Mouse (Mus musculus): Measurements from ENCODE around the gene Gm13275.
"Not testable (repeated sequence)": the region's sequence is repeated elsewhere in the genome, so short reads cannot be mapped to it uniquely, and the experiment has no call there.

Gene Gm13275

GRCm38 (mm10) chr4:88793936-88794675, at the start of gene Gm13275:
TSS of gene Gm13275 (plus strand) at chr4:88794487.
- peak; percentile 75 to 100 for DNase-seq (ENCODE audit: low spot score in 2 of 2)

- DNase-seq (ENCODE audit: low spot score in 2 of 2), result no peak
Observed at GRCm38 (mm10) chr4:88749926-88750325, 44.4 kb upstream of the Gm13275 start.

GRCm38 (mm10) chr4:88754818-88755340, 39.4 kb upstream of the Gm13275 start, which contains the start of gene Gm13271:
TSS of gene Gm13271 (plus strand) at chr4:88754868.
- DNase-seq (ENCODE audit: low spot score in 2 of 2), result peak; percentile 74 to 91

GRCm38 (mm10) chr4:88756581-88757513, 37.4 kb upstream of the Gm13275 start:
- DNase-seq (ENCODE audit: low spot score in 2 of 2), result peak in 1 of 2 experiments; percentile 47

GRCm38 (mm10) chr4:88757628-88758031, 36.7 kb upstream of the Gm13275 start:
- peak; percentile 87 to 100 for DNase-seq (ENCODE audit: low spot score in 2 of 2)

GRCm38 (mm10) chr4:88758751-88759150, 35.5 kb upstream of the Gm13275 start:
- not testable (repeated sequence) for DNase-seq (ENCODE audit: low spot score in 2 of 2)

- not testable (repeated sequence) for DNase-seq (ENCODE audit: low spot score in 2 of 2)
Observed at GRCm38 (mm10) chr4:88759610-88760268, 34.5 kb upstream of the Gm13275 start, which contains the start of gene Gm13283. TSS of gene Gm13283 (plus strand) at chr4:88760119.

GRCm38 (mm10) chr4:88760431-88760830, 33.9 kb upstream of the Gm13275 start:
- peak; percentile 47 to 69 for DNase-seq (ENCODE audit: low spot score in 2 of 2)

GRCm38 (mm10) chr4:88761776-88762175, 32.5 kb upstream of the Gm13275 start:
- DNase-seq (ENCODE audit: low spot score in 2 of 2), result peak; percentile 71 to 75

- not testable (repeated sequence) for DNase-seq (ENCODE audit: low spot score in 2 of 2)
Observed at GRCm38 (mm10) chr4:88762341-88762740, 31.9 kb upstream of the Gm13275 start.

GRCm38 (mm10) chr4:88763384-88764018, 30.8 kb upstream of the Gm13275 start:
- peak in 1 of 2 experiments; percentile 52 for DNase-seq (ENCODE audit: low spot score in 2 of 2)

GRCm38 (mm10) chr4:88773534-88773933, 20.8 kb upstream of the Gm13275 start, which contains the start of gene Gm13290:
TSS of gene Gm13290 (plus strand) at chr4:88773834.
- DNase-seq (ENCODE audit: low spot score in 2 of 2), result not testable (repeated sequence)

GRCm38 (mm10) chr4:88776622-88777021, 17.7 kb upstream of the Gm13275 start, which contains the start of gene Gm13289:
TSS of gene Gm13289 (plus strand) at chr4:88776922.
- not testable (repeated sequence) for DNase-seq (ENCODE audit: low spot score in 2 of 2)

GRCm38 (mm10) chr4:88779550-88779949, 14.7 kb upstream of the Gm13275 start, which contains the start of gene Gm13272:
TSS of gene Gm13272 (plus strand) at chr4:88779850.
- not testable (repeated sequence) for DNase-seq (ENCODE audit: low spot score in 2 of 2)

GRCm38 (mm10) chr4:88780320-88780719, 14.0 kb upstream of the Gm13275 start:
- DNase-seq (ENCODE audit: low spot score in 2 of 2), result not testable (repeated sequence)

- not testable (repeated sequence) for DNase-seq (ENCODE audit: low spot score in 2 of 2)
Observed at GRCm38 (mm10) chr4:88781831-88782230, 12.5 kb upstream of the Gm13275 start, which contains the start of gene Ifnz. TSS of gene Ifnz (plus strand) at chr4:88782131.

- DNase-seq (ENCODE audit: low spot score in 2 of 2), result not testable (repeated sequence)
Observed at GRCm38 (mm10) chr4:88782335-88782734, 12.0 kb upstream of the Gm13275 start.

- DNase-seq (ENCODE audit: low spot score in 2 of 2), result not testable (repeated sequence)
Observed at GRCm38 (mm10) chr4:88785409-88785808, 8.9 kb upstream of the Gm13275 start, which contains the start of gene Gm13276. TSS of gene Gm13276 (plus strand) at chr4:88785709.

GRCm38 (mm10) chr4:88788402-88788801, 5.9 kb upstream of the Gm13275 start, which contains the start of gene Gm13277:
TSS of gene Gm13277 (plus strand) at chr4:88788632.
- DNase-seq (ENCODE audit: low spot score in 2 of 2), result peak in 1 of 2 experiments; percentile 63

- DNase-seq (ENCODE audit: low spot score in 2 of 2), result not testable (repeated sequence)
Observed at GRCm38 (mm10) chr4:88791250-88791649, 3.0 kb upstream of the Gm13275 start, which contains the start of gene Gm13278. TSS of gene Gm13278 (plus strand) at chr4:88791550.

Measured in urinary bladder, adult 18-20 months (tissue).